Mouse (Mus musculus) forebrain, embryonic 10.5 days (tissue): ENCODE measurements around the gene Qrfp. TPM values are rescaled to one million over a fixed set of nuclear protein-coding genes. Genes with fewer than 3 reads are reported as not detected.
A peak's percentile ranks its signal among the peaks of the same experiment; 100 is the strongest.

Experiments used
- DNase-seq: peaks from one replicate; pipeline ENCODE4 v3.0.0-alpha.2; 2017; ENCODE audit warnings: low spot score; ENCODE audit errors: extremely low spot score
- H3K27ac ChIP-seq: fragments of 300-500 bp; sonication (generic); 2 replicates; pipeline ENCODE4 v1.5.1; 2016; ENCODE audit warnings: mild to moderate bottlenecking
- H3K27me3 ChIP-seq: fragments of 300-500 bp; sonication (generic); 2 replicates; pipeline ENCODE4 v1.6.1; 2016; ENCODE audit warnings: mild to moderate bottlenecking; ENCODE audit not compliant: poor library complexity, severe bottlenecking
- H3K36me3 ChIP-seq: fragments of 300-500 bp; sonication (generic); replicated peaks from 2 replicates; pipeline ENCODE4 v1.6.1; 2016; ENCODE audit warnings: mild to moderate bottlenecking, moderate library complexity
- H3K4me1 ChIP-seq: fragments of 300-500 bp; sonication (generic); 2 replicates; pipeline ENCODE4 v1.6.1; 2016
- H3K4me3 ChIP-seq: fragments of 300-500 bp; sonication (generic); 2 replicates; pipeline ENCODE4 v1.5.1; 2016; ENCODE audit warnings: mild to moderate bottlenecking, moderate library complexity
- H3K9me3 ChIP-seq: fragments of 300-500 bp; sonication (generic); 2 replicates; pipeline ENCODE4 v1.6.1; 2016; ENCODE audit warnings: mild to moderate bottlenecking, moderate library complexity
- WGBS: fragments of 180-500 bp; shearing (Covaris S2); methylation state at CpG from one replicate; pipeline ENCODE4 v1.1.7; 2016; 5-methylcytosine and 5-hydroxymethylcytosine counted together
- polyA plus RNA-seq: library from polyadenylated mRNA; unstranded; fragments of >200 nt; fragmentation: Nextera tagmentation; extraction: Ambion mirVana; gene quantifications from 2 replicates; pipeline ENCODE4 v1.2.1, GENCODE M21; 2016

The Qrfp gene
- polyA plus RNA-seq, 1 experiment from 2014 or later: 0.14 TPM

DNA sequence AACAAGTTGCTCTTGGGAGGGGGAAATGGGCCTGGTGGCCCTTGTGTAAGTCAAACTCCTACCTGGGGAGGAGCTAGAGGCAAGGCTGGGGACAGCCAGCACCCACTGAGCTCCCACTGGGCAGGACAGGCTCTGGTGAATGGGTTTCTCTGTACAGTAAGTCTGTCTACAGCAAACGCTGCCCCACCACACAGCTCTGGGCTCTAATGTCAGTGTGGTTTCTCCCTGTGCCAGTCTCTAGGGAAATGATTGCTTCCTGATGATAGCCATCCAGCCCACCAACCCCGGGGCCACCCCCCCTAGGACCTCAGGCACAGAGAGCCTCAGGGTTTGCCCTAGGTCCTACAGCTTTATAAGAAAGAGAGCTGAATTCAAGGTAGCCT, 1.0 kb downstream of the Qrfp start:
- Histone ChIP-seq H3K9me3 (no peaks in the 10 kb centered on the region), H3K4me3 (no peak overlapping the region), H3K27me3 (peaks cover 30% of the 10 kb centered on the region; the same call in 1 of the 2 replicates), H3K36me3 (peaks cover 10% of the 10 kb centered on the region), H3K4me1 (peaks cover 69% of the 10 kb centered on the region), H3K27ac (no peak overlapping the region)
- DNase-seq: no peak
- WGBS: 44% methylated on average over 2 of the region's 2 CpGs

DNA sequence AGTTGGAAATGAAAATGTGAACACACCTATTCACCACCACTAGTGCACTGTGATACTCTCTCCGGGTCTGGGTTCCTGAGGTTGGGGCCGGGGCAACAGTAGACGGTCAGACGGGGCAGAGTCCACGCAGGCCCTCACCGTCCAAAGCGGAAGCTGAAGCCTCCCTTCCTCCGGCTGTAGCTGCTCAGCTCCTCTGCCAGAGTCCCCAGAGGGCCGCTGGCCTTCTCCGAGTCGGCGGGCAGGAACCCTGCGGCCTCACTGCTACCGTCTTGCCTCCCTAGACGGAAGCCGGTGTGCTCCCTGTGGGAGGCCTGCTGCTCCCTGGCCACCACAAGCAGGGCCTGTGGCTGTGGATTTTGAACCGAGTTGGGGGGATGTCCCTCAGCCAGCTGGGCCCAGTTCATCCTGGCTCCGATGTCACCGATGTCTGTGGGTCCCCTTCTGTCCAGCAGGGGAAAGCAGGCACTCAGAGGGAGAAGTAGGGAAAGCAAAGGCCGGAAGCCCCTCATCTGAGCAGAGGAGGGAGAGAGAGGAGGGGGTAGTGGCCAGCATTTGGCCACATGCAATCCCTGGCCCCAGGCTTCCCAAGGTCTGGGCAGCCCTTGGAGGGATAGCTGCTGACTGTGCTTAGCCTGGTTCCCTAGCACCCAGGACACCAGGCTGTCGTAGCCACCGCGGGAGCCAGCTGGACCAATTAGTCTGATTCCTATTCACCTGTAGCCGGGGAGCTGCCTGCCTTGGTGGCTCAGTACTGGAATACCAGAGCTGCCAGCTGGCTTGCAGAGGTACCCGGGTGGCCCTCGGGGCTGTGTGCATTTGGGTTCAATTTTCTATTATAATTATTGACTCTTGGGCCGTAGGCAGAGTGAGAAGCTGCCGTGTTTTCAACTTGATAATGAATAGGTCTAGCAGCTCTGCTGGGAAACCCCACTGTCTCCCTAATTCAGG, 1.7 kb downstream of the Qrfp start:
- H3K9me3 ChIP-seq: no peaks in the 10 kb centered on the region
- peaks cover 16% of the 10 kb centered on the region for H3K36me3 ChIP-seq
- no peak overlapping the region for H3K4me3 ChIP-seq
- WGBS: 43% methylated on average over 28 of the region's 28 CpGs
- H3K27me3 ChIP-seq: peaks cover 30% of the 10 kb centered on the region; the same call in 1 of the 2 replicates
- DNase-seq: no peak
- peak overlapping the region; percentile 49 for H3K27ac ChIP-seq
- peaks cover 69% of the 10 kb centered on the region for H3K4me1 ChIP-seq

DNA sequence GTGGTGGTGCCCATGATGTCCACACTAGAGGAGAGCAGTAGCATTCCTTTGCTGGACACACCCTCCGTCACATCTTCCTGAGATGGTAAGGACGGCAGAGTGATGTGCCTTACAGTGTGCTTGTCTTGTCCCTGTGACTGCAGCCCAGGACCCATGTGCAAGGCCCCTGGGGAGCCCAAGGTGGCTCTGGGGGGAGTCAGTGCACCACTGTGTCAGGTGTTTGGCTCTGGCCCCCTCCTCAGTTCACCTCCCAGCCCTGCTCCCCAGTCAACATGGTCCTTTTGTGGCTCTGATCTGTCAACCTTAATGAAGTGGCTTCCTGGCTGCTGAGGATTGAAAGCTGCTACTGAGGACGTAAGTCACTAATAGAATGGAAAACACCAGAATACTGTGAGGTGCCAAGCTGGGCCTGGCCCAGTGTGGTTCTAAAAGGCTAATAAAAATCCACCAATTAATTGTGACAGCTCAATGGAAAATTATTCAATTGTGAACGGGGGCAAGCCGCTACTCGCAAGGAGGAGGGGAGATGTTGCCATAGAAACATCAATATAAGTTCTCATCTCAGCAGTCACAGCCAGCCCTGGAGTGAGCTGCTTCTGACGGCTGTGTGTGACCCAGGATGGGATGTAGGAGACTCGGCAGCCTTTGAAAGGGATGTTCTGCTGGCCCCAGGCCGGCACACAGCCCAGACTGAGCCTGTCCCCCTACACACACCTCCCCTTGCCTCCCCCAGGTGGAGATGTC, 3.6 kb downstream of the Qrfp start:
- no peak for DNase-seq
- Histone ChIP-seq H3K4me1 (peaks cover 65% of the 10 kb centered on the region), H3K36me3 (peaks cover 35% of the 10 kb centered on the region), H3K27ac (peak overlapping the region; percentile 60), H3K9me3 (no peaks in the 10 kb centered on the region), H3K4me3 (no peak overlapping the region), H3K27me3 (peaks cover 25% of the 10 kb centered on the region; the same call in 1 of the 2 replicates)
- WGBS: 39% methylated on average over 9 of the region's 9 CpGs

DNA sequence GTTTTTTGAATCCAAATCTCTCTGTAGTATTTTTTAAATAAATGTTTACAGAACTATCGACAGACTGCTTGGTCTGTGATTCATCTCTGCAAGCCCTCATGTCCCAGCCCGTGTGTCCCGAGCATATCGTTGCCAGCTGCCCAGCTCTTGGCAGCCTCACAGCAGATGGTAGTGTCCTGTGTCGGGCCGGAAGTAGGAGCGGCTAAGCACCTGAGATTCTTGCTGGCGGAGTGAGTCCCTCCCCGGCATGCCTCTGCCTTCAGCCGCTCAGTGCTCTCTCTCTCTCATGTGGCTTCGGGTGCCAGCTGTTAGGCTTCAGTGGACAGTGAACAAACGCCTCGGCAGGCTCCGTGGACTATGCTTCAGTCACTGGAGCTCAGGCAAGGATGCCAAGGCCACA, 6.9 kb downstream of the Qrfp start:
- no peak overlapping the region for H3K4me3 ChIP-seq
- WGBS: 93% methylated on average over 14 of the region's 14 CpGs
- peaks cover 68% of the 10 kb centered on the region for H3K36me3 ChIP-seq
- no peak for DNase-seq
- H3K27ac ChIP-seq: no peak overlapping the region
- H3K9me3 ChIP-seq: no peaks in the 10 kb centered on the region
- peaks cover 41% of the 10 kb centered on the region for H3K4me1 ChIP-seq
- H3K27me3 ChIP-seq: 0 out of 2 replicates have a peak, but pooled peaks cover 1% of the 10 kb centered on the region

DNA sequence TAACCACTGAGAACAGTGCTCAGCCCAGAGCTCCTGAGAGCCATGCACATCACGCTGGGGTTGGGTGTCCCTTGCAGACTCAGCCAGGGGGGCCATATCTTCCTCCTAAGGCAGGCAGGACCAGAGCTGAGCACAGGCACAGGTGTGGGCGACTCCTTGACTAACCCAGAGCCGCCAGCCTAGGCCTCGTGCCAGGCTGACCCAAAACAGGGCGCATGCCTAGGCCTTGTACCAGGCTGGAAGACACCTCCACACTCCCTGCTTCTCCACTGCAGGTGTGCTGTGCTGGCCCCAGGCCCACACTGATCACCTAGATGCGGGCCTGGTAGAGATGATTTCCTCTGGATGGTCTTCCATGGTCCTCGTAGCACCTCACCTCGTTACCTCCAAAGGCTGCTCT, 7.6 kb downstream of the Qrfp start:
- peaks cover 75% of the 10 kb centered on the region for H3K36me3 ChIP-seq

DNA sequence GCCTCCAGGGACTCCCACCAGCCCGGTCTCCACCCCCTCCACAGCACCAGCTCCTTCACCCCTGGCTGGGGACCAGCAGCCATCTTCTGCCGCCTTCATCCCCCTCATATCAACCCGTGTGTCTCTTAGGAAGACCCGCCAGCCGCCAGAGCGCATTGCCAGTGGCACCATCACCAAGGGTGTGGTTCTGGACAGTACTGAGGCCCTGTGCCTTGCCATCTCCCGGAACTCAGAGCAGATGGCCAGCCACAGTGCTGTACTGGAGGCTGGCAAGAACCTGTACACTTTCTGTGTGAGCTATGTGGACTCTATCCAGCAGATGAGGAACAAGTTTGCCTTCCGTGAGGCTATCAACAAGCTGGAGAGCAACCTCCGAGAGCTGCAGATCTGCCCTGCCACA, 9.0 kb downstream of the Qrfp start:
- H3K36me3 ChIP-seq: peaks cover 89% of the 10 kb centered on the region
- DNase-seq: no peak
- no peak overlapping the region for H3K27ac ChIP-seq
- no peaks in the 10 kb centered on the region for H3K9me3 ChIP-seq
- H3K4me1 ChIP-seq: peaks cover 21% of the 10 kb centered on the region
- no peaks in the 10 kb centered on the region for H3K27me3 ChIP-seq
- no peak overlapping the region for H3K4me3 ChIP-seq
- WGBS: 94% methylated on average over 9 of the region's 9 CpGs

More for the DNA sequence above, 7.6 kb downstream of the Qrfp start:
- no peak for DNase-seq
- Histone ChIP-seq H3K27me3 (no peaks in the 10 kb centered on the region), H3K4me1 (peaks cover 35% of the 10 kb centered on the region), H3K9me3 (no peaks in the 10 kb centered on the region), H3K4me3 (no peak overlapping the region), H3K27ac (no peak overlapping the region)
- 94% methylated on average over 8 of the region's 8 CpGs for WGBS

DNA sequence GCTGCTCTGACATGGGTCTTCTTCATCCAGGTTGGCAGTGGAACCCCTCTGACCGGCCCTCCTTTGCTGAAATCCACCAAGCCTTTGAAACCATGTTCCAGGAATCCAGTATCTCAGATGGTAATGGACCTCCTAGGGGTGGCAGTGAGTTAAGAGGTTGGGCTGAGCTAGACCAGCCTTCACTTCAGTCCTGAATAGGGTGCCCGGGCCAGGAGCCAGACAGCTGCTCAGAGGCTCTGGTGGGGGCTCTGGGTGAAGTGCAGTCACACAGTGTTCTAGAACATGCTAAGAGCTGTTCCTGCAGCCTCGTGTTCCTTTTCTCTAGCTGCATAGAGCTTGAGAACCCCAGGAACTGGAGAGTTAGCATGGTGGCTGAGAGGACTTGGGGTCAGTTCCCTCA, 13.4 kb downstream of the Qrfp start:
- Histone ChIP-seq H3K4me3 (no peak overlapping the region), H3K27me3 (no peaks in the 10 kb centered on the region), H3K9me3 (no peaks in the 10 kb centered on the region), H3K27ac (no peak overlapping the region), H3K36me3 (peaks cover 100% of the 10 kb centered on the region), H3K4me1 (no peaks in the 10 kb centered on the region)
- WGBS: 89% methylated on average over 3 of the region's 3 CpGs
- DNase-seq: no peak

DNA sequence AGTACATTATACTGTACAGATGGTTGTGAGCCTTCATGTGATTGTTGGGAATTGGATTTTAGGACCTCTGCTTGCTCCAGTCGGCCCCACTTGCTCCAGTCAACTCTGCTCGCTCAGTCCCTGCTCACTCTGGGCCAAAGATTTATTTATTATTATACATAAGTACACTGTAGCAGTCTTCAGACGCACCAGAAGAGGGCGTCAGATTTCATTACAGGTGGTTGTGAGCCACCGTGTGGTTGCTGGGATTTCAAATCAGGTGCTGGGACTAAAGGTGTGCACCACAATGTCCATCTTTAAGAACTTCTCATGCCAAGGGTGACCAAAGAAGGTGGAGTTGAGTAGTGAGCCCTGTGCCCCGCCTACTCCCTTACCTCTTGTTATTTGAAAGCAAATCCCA, 17.8 kb downstream of the Qrfp start:
- Histone ChIP-seq H3K9me3 (no peaks in the 10 kb centered on the region), H3K4me1 (no peaks in the 10 kb centered on the region), H3K4me3 (no peak overlapping the region), H3K36me3 (peaks cover 99% of the 10 kb centered on the region), H3K27me3 (no peaks in the 10 kb centered on the region), H3K27ac (no peak overlapping the region)
- DNase-seq: no peak
- 80% methylated on average over 6 of the region's 6 CpGs for WGBS

DNA sequence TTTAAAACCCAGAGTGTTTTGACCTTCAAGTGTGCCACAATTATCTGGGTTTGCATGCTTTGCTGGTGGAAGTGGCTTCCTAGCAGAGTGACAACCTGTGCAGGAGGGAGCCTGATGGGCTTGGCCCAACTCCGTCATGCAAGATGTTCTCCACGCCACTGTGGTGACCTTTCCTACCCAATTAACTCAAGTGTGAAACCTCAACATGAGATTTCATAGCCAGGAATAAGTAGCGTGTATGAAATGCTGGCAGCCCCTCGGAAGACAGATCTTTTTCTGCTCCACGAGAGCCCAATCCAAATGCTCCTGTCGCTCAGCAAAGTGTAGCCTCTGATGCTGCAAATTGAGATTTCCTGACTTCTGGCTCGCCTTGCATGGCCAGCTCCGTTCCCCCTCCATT, 19.1 kb downstream of the Qrfp start:
- DNase-seq: no peak
- no peaks in the 10 kb centered on the region for H3K9me3 ChIP-seq
- WGBS: 93% methylated on average over 8 of the region's 8 CpGs
- H3K4me1 ChIP-seq: no peaks in the 10 kb centered on the region
- H3K27me3 ChIP-seq: no peaks in the 10 kb centered on the region
- H3K4me3 ChIP-seq: no peak overlapping the region
- H3K36me3 ChIP-seq: peaks cover 99% of the 10 kb centered on the region
- H3K27ac ChIP-seq: no peak overlapping the region

DNA sequence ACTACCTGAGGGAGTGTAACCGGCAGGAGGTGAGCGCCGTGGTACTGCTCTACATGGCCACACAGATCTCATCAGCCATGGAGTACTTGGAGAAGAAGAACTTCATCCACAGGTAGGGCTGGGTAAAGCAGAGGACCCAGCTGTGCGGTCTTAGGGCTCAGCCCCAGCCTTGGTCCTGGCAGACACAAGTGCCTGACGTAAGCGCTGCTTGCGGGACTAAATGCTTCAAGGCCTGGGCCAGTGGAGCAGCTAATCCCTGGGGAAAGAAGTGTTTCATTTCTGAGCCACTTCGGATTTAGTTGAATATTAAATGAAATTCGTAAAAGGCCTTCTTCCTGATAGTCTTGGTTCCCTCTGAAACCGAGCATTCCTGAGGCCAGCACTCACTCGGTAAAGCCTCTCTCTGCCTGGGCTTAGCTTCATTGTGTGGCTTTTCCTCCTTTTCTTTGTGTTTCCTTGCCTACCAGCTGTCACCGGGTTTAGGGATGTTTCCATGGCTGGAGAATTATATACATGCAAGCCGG, 19.6 kb downstream of the Qrfp start:
- H3K4me3 ChIP-seq: no peak overlapping the region
- WGBS: 89% methylated on average over 13 of the region's 13 CpGs
- no peak overlapping the region for H3K27ac ChIP-seq
- H3K9me3 ChIP-seq: no peaks in the 10 kb centered on the region
- H3K27me3 ChIP-seq: no peaks in the 10 kb centered on the region
- H3K4me1 ChIP-seq: no peaks in the 10 kb centered on the region
- DNase-seq: no peak
- peaks cover 99% of the 10 kb centered on the region for H3K36me3 ChIP-seq

DNA sequence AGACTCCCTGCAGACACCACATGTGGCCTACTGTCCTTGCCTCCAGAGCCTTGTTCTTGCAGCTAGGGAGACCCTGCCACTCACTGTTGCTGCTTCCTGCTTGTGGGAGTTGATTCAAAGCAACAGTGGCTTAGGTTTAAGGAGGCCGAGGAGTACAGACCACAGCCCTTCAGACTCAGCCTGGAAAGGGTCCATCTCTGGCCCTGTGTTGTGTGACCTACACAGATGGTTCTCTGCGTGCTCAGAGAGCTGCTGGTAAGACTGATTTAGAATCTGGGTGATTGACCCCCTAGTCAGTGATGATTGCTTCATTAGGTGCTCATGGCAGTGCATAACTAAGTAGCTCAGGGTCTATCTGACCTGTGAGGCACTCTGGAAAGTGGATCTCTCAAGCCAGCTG, 21.2 kb downstream of the Qrfp start:
- no peak overlapping the region for H3K4me3 ChIP-seq
- H3K27ac ChIP-seq: no peak overlapping the region
- H3K27me3 ChIP-seq: no peaks in the 10 kb centered on the region
- no peaks in the 10 kb centered on the region for H3K4me1 ChIP-seq
- WGBS: 91% methylated on average over 2 of the region's 2 CpGs
- no peak for DNase-seq
- peaks cover 99% of the 10 kb centered on the region for H3K36me3 ChIP-seq
- no peaks in the 10 kb centered on the region for H3K9me3 ChIP-seq

DNA sequence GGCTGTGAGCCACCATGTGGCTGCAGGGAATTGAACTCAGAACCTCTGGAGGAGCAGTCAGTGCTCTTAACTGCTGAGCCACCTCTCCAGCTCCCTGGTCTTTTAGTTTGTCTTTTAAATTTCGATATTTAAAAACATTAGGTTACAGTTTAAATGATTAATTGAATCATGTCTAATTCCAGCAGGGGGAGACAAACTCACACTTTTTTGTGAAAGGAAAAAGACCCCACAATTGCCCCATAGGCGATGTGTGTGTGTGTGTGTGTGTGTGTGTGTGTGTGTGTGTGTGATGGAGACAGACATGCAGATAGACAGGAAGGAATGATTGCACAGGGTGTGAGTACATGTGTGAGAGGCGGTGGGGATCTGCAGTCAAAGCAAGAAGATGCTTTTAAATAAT, 22.2 kb downstream of the Qrfp start:
- WGBS: 84% methylated on average over 3 of the region's 3 CpGs
- DNase-seq: no peak
- peaks cover 99% of the 10 kb centered on the region for H3K36me3 ChIP-seq
- no peak overlapping the region for H3K27ac ChIP-seq
- H3K9me3 ChIP-seq: no peaks in the 10 kb centered on the region
- H3K4me1 ChIP-seq: no peaks in the 10 kb centered on the region
- no peaks in the 10 kb centered on the region for H3K27me3 ChIP-seq
- no peak overlapping the region for H3K4me3 ChIP-seq

DNA sequence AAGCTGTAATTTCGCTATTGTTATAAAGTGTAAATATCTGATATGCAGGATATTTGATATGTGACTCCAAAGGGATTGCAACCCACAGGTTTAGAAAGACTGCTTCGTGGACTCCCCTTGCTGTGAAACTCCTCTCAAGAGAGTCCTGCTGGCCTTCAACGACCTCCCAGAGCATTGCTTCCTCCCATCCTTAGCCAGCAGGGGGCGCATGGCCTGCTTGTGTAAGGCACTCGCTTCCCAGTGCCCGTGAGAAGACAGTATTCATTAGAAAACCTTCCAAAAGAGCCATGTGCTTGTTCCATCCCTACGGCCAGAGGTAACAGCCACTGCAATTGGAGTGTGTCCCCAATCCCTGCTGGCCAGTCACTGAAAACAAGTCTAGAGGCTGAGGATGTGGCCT, 23.4 kb downstream of the Qrfp start:
- no peak overlapping the region for H3K27ac ChIP-seq
- WGBS: 27% methylated on average over 7 of the region's 7 CpGs
- H3K9me3 ChIP-seq: no peaks in the 10 kb centered on the region
- no peak overlapping the region for H3K4me3 ChIP-seq
- peaks cover 6% of the 10 kb centered on the region for H3K4me1 ChIP-seq
- peaks cover 99% of the 10 kb centered on the region for H3K36me3 ChIP-seq
- no peaks in the 10 kb centered on the region for H3K27me3 ChIP-seq
- peak; percentile 83 for DNase-seq
